Mouse (Mus musculus) midbrain, embryonic 11.5 days (tissue): ENCODE results near the gene Gm26602. TPM values are rescaled to one million over a fixed set of nuclear protein-coding genes. Genes with fewer than 3 reads are reported as not detected.
"Not testable (repeated sequence)": the region's sequence is repeated elsewhere in the genome, so short reads cannot be mapped to it uniquely, and the experiment has no call there.

Experiments
- ATAC-seq: fragments of 200-750 bp; cut with Nextera tagmentation; 2 replicates; pipeline ENCODE4 v1.8.0; 2017; ENCODE audit warnings: moderate TSS enrichment, moderate library complexity; ENCODE audit not compliant: low FRiP score
- DNase-seq: peaks from one replicate; pipeline ENCODE4 v3.0.0; 2015; ENCODE audit warnings: low spot score; ENCODE audit errors: missing footprints
- H3K27ac ChIP-seq: fragments of 300-500 bp; sonication (generic); 2 replicates; pipeline ENCODE4 v1.5.1; 2014; ENCODE audit warnings: low read depth, low read length
- H3K27me3 ChIP-seq: fragments of 300-500 bp; sonication (generic); 2 replicates; pipeline ENCODE4 v1.6.1; 2014; ENCODE audit warnings: mild to moderate bottlenecking, low read length, moderate library complexity, mixed read lengths; ENCODE audit not compliant: control insufficient read depth, insufficient read depth
- H3K36me3 ChIP-seq: fragments of 300-500 bp; sonication (generic); 2 replicates; pipeline ENCODE4 v1.6.1; 2014; ENCODE audit warnings: mild to moderate bottlenecking, low read length, moderate library complexity, mixed read lengths; ENCODE audit not compliant: control insufficient read depth, insufficient read depth
- H3K4me1 ChIP-seq: fragments of 300-500 bp; sonication (generic); 2 replicates; pipeline ENCODE4 v1.6.1; 2014; ENCODE audit warnings: low read length; ENCODE audit not compliant: control insufficient read depth, insufficient read depth
- H3K4me2 ChIP-seq: fragments of 300-500 bp; sonication (generic); 2 replicates; pipeline ENCODE4 v1.6.1; 2014; ENCODE audit warnings: mild to moderate bottlenecking, moderate library complexity
- H3K4me3 ChIP-seq: fragments of 300-500 bp; sonication (generic); 2 replicates; pipeline ENCODE4 v1.5.1; 2014; ENCODE audit warnings: low read depth, low read length
- H3K9ac ChIP-seq: fragments of 300-500 bp; sonication (generic); 2 replicates; pipeline ENCODE4 v1.6.1; 2014; ENCODE audit warnings: low read length
- H3K9me3 ChIP-seq: fragments of 300-500 bp; sonication (generic); 2 replicates; pipeline ENCODE4 v1.6.1; 2016; ENCODE audit warnings: low read length; ENCODE audit not compliant: control insufficient read depth
- WGBS: fragments of 180-500 bp; shearing (Covaris S2); extraction: QIAGEN DNeasy Blood & Tissue Kit; methylation state at CpG from one replicate; pipeline ENCODE4 v1.1.7; 2014; 5-methylcytosine and 5-hydroxymethylcytosine counted together
- microRNA-seq: library from miRNA; unstranded; fragments of <30 nt; microRNA quantifications from one replicate; pipeline ENCODE4, GENCODE M21; 2017
- polyA plus RNA-seq: library from polyadenylated mRNA; unstranded; fragments of >200 nt; fragmentation: Nextera tagmentation; extraction: Ambion mirVana; gene quantifications from 2 replicates; pipeline ENCODE4 v1.2.1, GENCODE M21; 2014

Gene Gm26602
- polyA plus RNA-seq, 1 experiment from 2014 or later: 20.6 TPM

GRCm38 (mm10) chr10:79958140-79958816, 47.6 kb downstream of the Gm26602 start:
- H3K27me3 ChIP-seq: no peaks in the 10 kb centered on the region; the same call in 1 of the 2 replicates
- peaks cover 10% of the 10 kb centered on the region for H3K4me1 ChIP-seq
- DNase-seq: peak; percentile 96
- WGBS: 12% methylated on average over 21 of the region's 21 CpGs
- no peaks in the 10 kb centered on the region for H3K9me3 ChIP-seq
- no peak overlapping the region for H3K9ac ChIP-seq
- H3K4me2 ChIP-seq: 0 out of 2 replicates have a peak overlapping the region, but pooled peaks have one; percentile 10
- H3K36me3 ChIP-seq: peaks cover 9% of the 10 kb centered on the region
- no peak overlapping the region for H3K27ac ChIP-seq
- no peak for ATAC-seq
- H3K4me3 ChIP-seq: no peak overlapping the region

- H3K36me3 ChIP-seq, ATAC-seq, H3K4me3 ChIP-seq, H3K9me3 ChIP-seq, DNase-seq, H3K27me3 ChIP-seq, H3K27ac ChIP-seq, H3K9ac ChIP-seq: not testable (repeated sequence)
- WGBS: 37% methylated on average over 10 of the region's 10 CpGs
- Histone ChIP-seq H3K4me2 (peak overlapping the region; percentile 20), H3K4me1 (peaks cover 10% of the 10 kb centered on the region)
Measured at GRCm38 (mm10) chr10:79959412-79959811, 48.8 kb downstream of the Gm26602 start.

GRCm38 (mm10) chr10:79959847-79960601, 49.4 kb downstream of the Gm26602 start, which contains the start of gene Wdr18:
Wdr18 (plus strand) TSS chr10:79960152.
- Histone ChIP-seq H3K4me3 (peak within 1 kb of the TSS; percentile 94), H3K27ac (no peak within 1 kb of the TSS), H3K4me2 (peak within 1 kb of the TSS; percentile 81), H3K9me3 (no peaks in the 10 kb centered on the region), H3K36me3 (peaks cover 15% of the 10 kb centered on the region), H3K9ac (peak within 1 kb of the TSS; percentile 86), H3K4me1 (peaks cover 10% of the 10 kb centered on the region), H3K27me3 (no peaks in the 10 kb centered on the region; the same call in 1 of the 2 replicates)
- DNase-seq (peak; percentile 100), ATAC-seq (peak; percentile 97)
- WGBS: under 1% methylated on average over 61 of the region's 61 CpGs

Small RNA genes within 50 kb of the gene (microRNA-seq; reads per million reads assigned to microRNA genes)
- not detected for gene Mir6910

Other genes starting within 250 kb of the Gm26602 start
- 1.2 and 1.4 TPM in 2 replicates for gene Madcam1, start 246.3 kb upstream of the Gm26602 start, polyA plus RNA-seq
- gene Tpgs1, start 241.5 kb upstream of the Gm26602 start, polyA plus RNA-seq: 65.5 and 69.6 TPM in 2 replicates
- gene Cdc34, start 228.7 kb upstream of the Gm26602 start, polyA plus RNA-seq: 149 and 178 TPM in 2 replicates
- 0.27 and 0.58 TPM in 2 replicates for gene Gzmm, start 221.8 kb upstream of the Gm26602 start, polyA plus RNA-seq
- gene Bsg, start 206.4 kb upstream of the Gm26602 start, polyA plus RNA-seq: 576 and 580 TPM in 2 replicates
- gene Hcn2, start 194.2 kb upstream of the Gm26602 start, polyA plus RNA-seq: 0.22 TPM in 2 replicates
- 28.5 and 31.2 TPM in 2 replicates for gene Polrmt, start 164.3 kb upstream of the Gm26602 start, polyA plus RNA-seq
- 0.08 and 0.32 TPM in 2 replicates for gene Fgf22, start 155.8 kb upstream of the Gm26602 start, polyA plus RNA-seq
- 69.9 and 81.9 TPM in 2 replicates for gene Rnf126, start 143.9 kb upstream of the Gm26602 start, polyA plus RNA-seq
- 0.60 and 1.2 TPM in 2 replicates for gene Fstl3, start 133.6 kb upstream of the Gm26602 start, polyA plus RNA-seq
- 0.10 and 0.40 TPM in 2 replicates for gene Prss57, start 119.9 kb upstream of the Gm26602 start, polyA plus RNA-seq
- gene Palm, start 117.3 kb upstream of the Gm26602 start, polyA plus RNA-seq: 109 and 129 TPM in 2 replicates
- gene Misp, start 89.9 kb upstream of the Gm26602 start, polyA plus RNA-seq: 0.41 TPM in 1 of 2 replicates, not detected in the other
- 147 and 176 TPM in 2 replicates for gene Ptbp1, start 56.4 kb upstream of the Gm26602 start, polyA plus RNA-seq
- gene Prtn3, start 36.4 kb upstream of the Gm26602 start, polyA plus RNA-seq: 11.9 and 12.1 TPM in 2 replicates
- gene Plppr3, start 36.2 kb upstream of the Gm26602 start, polyA plus RNA-seq: 112 and 117 TPM in 2 replicates
- gene Elane, start 24.6 kb upstream of the Gm26602 start, polyA plus RNA-seq: 0.18 TPM in 1 of 2 replicates, not detected in the other
- gene Cfd, start 20.0 kb upstream of the Gm26602 start, polyA plus RNA-seq: not detected in 2 replicates
- 39.7 and 45.7 TPM in 2 replicates for gene Med16, start 1.9 kb upstream of the Gm26602 start, polyA plus RNA-seq
- 0.34 and 0.61 TPM in 2 replicates for gene Kiss1r, start 6.1 kb downstream of the Gm26602 start, polyA plus RNA-seq
- 127 and 135 TPM in 2 replicates for gene R3hdm4, start 10.4 kb downstream of the Gm26602 start, polyA plus RNA-seq
- gene Arid3a, start 16.2 kb downstream of the Gm26602 start, polyA plus RNA-seq: 4.2 and 6.2 TPM in 2 replicates
- 92.7 and 98.4 TPM in 2 replicates for gene Wdr18, start 49.3 kb downstream of the Gm26602 start, polyA plus RNA-seq
- gene Grin3b, start 59.9 kb downstream of the Gm26602 start, polyA plus RNA-seq: 0.22 and 0.38 TPM in 2 replicates
- 11.9 and 13.5 TPM in 2 replicates for gene Tmem259, start 73.5 kb downstream of the Gm26602 start, polyA plus RNA-seq
- gene Cnn2, start 77.7 kb downstream of the Gm26602 start, polyA plus RNA-seq: 158 and 160 TPM in 2 replicates
- 2.8 and 2.9 TPM in 2 replicates for gene Abca7, start 85.6 kb downstream of the Gm26602 start, polyA plus RNA-seq
- 3.6 and 3.8 TPM in 2 replicates for gene Arhgap45, start 105.8 kb downstream of the Gm26602 start, polyA plus RNA-seq
- 200 and 225 TPM in 2 replicates for gene Polr2e, start 128.9 kb downstream of the Gm26602 start, polyA plus RNA-seq
- gene Gpx4, start 136.3 kb downstream of the Gm26602 start, polyA plus RNA-seq: 581 and 594 TPM in 2 replicates
- 7.0 and 7.3 TPM in 2 replicates for gene Sbno2, start 194.7 kb downstream of the Gm26602 start, polyA plus RNA-seq
- gene Stk11, start 204.9 kb downstream of the Gm26602 start, polyA plus RNA-seq: 18.5 and 23.1 TPM in 2 replicates
- 329 and 355 TPM in 2 replicates for gene Atp5d, start 227.8 kb downstream of the Gm26602 start, polyA plus RNA-seq
- 11.1 and 11.8 TPM in 2 replicates for gene Cbarp, start 230.0 kb downstream of the Gm26602 start, polyA plus RNA-seq
- 66.0 and 71.3 TPM in 2 replicates for gene Midn, start 237.4 kb downstream of the Gm26602 start, polyA plus RNA-seq